Mouse (Mus musculus) lung, postnatal 0 days (tissue): ENCODE measurements around the gene Rpl18. TPM values are rescaled to one million over a fixed set of nuclear protein-coding genes. Genes with fewer than 3 reads are reported as not detected.

Experiments
- ATAC-seq: fragments of 200-750 bp; cut with Nextera tagmentation; 2 replicates; pipeline ENCODE4 v1.8.0; 2017; ENCODE audit warnings: moderate library complexity
- DNase-seq: peaks from one replicate; pipeline ENCODE4 v3.0.0-alpha.2; 2016; ENCODE audit warnings: low spot score
- H3K27ac ChIP-seq: fragments of 300-500 bp; sonication (generic); 2 replicates; pipeline ENCODE4 v1.5.1; 2014; ENCODE audit warnings: antibody characterized with exemption, mild to moderate bottlenecking, low read length, mixed read lengths
- H3K27me3 ChIP-seq: fragments of 300-500 bp; sonication (generic); replicated peaks from 2 replicates; pipeline ENCODE4 v1.6.1; 2014; ENCODE audit warnings: low read length, mixed read lengths; ENCODE audit not compliant: insufficient read depth
- H3K36me3 ChIP-seq: fragments of 300-500 bp; sonication (generic); 2 replicates; pipeline ENCODE4 v1.6.1; 2014; ENCODE audit warnings: low read length, mixed read lengths; ENCODE audit not compliant: insufficient read depth
- H3K4me1 ChIP-seq: fragments of 300-500 bp; sonication (generic); 2 replicates; pipeline ENCODE4 v1.6.1; 2014; ENCODE audit warnings: antibody characterized with exemption, low read depth, low read length, mixed read lengths; ENCODE audit not compliant: insufficient read depth
- H3K4me2 ChIP-seq: fragments of 300-500 bp; sonication (generic); replicated peaks from 2 replicates; pipeline ENCODE4 v1.6.1; 2014; ENCODE audit warnings: low read depth, mild to moderate bottlenecking, low read length, moderate library complexity, mixed read lengths
- H3K4me3 ChIP-seq: fragments of 300-500 bp; sonication (generic); 2 replicates; pipeline ENCODE4 v1.5.1; 2014; ENCODE audit warnings: low read depth, low read length
- H3K9ac ChIP-seq: fragments of 300-500 bp; sonication (generic); replicated peaks from 2 replicates; pipeline ENCODE4 v1.6.1; 2014; ENCODE audit warnings: low read depth, mild to moderate bottlenecking
- H3K9me3 ChIP-seq: fragments of 300-500 bp; sonication (generic); 2 replicates; pipeline ENCODE4 v1.6.1; 2016; ENCODE audit warnings: low read length, mixed read lengths
- CTCF ChIP-seq: IDR thresholded peaks from 2 replicates; pipeline ENCODE4 v1.5.1; 2016; ENCODE audit warnings: antibody characterized with exemption, mild to moderate bottlenecking
- EP300 ChIP-seq: IDR thresholded peaks from 2 replicates; pipeline ENCODE4 v1.6.1; 2016; ENCODE audit warnings: antibody characterized with exemption, mild to moderate bottlenecking, control low read depth
- WGBS: fragments of 180-500 bp; shearing (Covaris S2); extraction: QIAGEN DNeasy Blood & Tissue Kit; methylation state at CpG from one replicate; pipeline ENCODE4 v1.1.7; 2014; 5-methylcytosine and 5-hydroxymethylcytosine counted together
- polyA plus RNA-seq: library from polyadenylated mRNA; unstranded; fragments of >200 nt; fragmentation: Nextera tagmentation; extraction: Ambion mirVana; gene quantifications from 2 replicates; pipeline ENCODE4 v1.2.1, GENCODE M21; 2015

The Rpl18 gene
- polyA plus RNA-seq, 1 experiment from 2014 or later = 782 TPM

DNA sequence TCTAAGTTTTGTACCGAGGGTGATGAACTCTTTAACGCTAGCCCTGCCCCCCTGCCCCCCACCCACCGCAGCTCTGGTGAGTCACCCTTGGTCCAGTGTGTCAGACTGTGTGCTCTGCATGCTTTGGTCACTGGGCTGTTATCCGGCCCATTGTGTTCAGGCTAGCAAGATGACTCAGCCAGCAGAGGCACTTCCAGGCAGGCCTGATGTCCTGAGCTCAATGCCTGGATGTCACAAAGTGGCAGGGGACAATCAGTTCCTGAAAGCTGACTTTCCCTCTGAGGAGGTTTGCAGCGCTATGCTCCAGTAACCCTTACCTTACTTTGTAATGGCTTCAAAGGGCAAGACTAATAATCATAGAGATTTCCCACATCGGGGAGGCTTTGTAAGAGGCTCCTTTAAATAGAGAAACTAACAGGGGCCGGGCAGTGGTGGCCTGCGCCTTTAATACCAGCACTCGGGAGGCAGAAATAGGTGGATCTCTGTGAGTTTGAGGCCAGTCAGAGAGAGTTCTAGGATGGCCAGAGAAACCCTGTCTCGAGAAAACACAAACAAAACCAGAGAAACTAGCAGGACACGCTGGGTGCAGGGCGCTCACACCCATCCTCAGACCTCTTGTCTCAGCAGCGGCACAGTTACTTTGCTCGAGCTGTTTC, 35.2 kb upstream of the Rpl18 start:
- Histone ChIP-seq H3K27ac (peak overlapping the region; percentile 33), H3K9me3 (no peaks in the 10 kb centered on the region), H3K4me3 (no peak overlapping the region), H3K4me2 (no peak overlapping the region), H3K27me3 (no peaks in the 10 kb centered on the region), H3K9ac (no peak overlapping the region), H3K4me1 (peaks cover 11% of the 10 kb centered on the region; the same call in 1 of the 2 replicates), H3K36me3 (no peaks in the 10 kb centered on the region)
- WGBS = 58% methylated on average over 14 of the region's 14 CpGs
- TF ChIP-seq CTCF = no peak
- peak; percentile 85 for TF ChIP-seq EP300
- ATAC-seq (peak; percentile 82), DNase-seq (peak; percentile 80)

DNA sequence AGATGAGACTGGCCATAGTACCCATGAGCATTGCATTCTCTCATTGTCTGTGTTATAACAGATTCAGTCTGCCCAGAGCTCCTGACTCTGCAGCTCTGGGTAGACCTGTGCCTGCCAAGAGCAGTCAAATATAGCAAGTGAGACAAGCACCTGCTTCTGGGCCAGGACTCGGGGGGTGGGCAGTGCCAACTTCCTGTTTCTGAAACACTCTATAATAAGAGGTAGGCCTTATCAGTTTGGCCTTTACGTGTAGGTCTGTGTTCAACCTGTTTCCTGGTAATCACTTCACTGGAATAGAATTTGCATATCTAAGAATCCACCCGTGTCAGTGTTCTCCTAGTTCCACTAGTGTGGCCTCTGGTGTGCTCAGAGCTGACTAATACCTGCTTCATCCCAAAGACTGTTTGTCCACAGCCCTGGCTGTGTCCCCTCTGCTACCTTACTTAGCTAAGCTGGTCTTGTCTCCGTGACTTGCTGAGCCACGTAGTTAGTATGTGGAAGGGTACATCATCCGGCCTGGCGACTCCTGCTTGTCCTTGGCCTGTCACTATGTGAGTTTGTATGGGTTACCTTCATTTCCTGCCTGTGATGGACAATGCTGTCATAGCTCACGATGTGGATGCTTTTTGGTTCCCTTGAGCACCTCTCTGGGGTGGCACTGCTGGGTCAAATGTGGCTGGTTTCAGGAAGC, 34.1 kb upstream of the Rpl18 start:
- Histone ChIP-seq H3K9ac (no peak overlapping the region), H3K36me3 (no peaks in the 10 kb centered on the region), H3K9me3 (no peaks in the 10 kb centered on the region), H3K27me3 (no peaks in the 10 kb centered on the region), H3K27ac (peak overlapping the region; percentile 89), H3K4me2 (no peak overlapping the region), H3K4me1 (peaks cover 11% of the 10 kb centered on the region; the same call in 1 of the 2 replicates), H3K4me3 (no peak overlapping the region)
- DNase-seq = peak; percentile 76
- TF ChIP-seq EP300 = peak; percentile 13; the same call in 1 of the 2 replicates
- no peak for TF ChIP-seq CTCF
- WGBS = 48% methylated on average over 8 of the region's 8 CpGs
- ATAC-seq = peak; percentile 43

DNA sequence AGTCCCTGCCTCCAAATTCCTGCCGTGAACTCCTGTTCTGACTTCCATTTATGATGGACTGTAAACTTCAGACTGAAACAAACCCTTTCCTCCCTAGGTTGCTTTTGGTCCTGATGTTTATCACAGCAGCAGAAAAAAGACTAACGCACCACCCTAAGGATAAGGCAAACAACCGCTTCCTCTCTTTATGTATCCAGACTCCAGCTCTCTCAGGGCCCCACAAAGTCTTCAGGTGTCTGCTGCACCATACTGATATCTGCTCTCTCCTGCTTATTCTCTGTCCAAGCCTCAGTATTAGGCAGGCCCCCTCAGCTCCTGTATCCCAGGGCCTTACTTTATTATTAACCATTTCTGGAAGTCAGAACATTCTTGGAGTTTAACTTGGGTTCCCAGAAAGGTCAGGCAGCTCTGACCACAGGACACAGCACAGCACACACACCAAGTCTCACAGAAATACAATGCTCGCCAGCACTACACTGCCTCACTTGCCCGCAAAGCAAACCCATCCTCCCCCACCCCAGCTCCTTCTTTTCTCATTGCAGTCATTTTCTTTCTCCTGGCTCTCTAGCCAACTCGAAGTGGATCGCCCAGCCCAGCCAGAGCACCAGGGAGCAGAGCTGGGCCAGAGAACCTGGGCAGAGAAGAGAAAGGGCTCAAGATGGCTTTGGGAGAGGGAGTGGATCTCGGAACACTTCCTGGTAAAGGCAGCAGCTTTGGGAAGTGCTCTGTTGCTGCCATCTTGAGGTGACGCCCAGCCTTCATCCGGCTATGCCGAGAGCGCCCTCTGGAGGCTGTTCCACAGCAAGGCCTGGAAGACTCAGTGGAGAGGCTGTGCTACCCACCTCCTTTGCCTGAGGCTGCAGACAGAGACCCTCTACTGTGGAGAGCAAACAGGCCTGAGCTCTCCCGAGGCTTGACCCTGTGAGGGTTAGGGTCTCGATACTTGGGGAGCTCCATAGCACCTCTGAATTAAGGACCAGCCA, 32.8 kb upstream of the Rpl18 start:
- H3K27ac ChIP-seq = peak overlapping the region; percentile 89
- H3K9me3 ChIP-seq = no peaks in the 10 kb centered on the region
- no peak overlapping the region for H3K4me3 ChIP-seq
- ATAC-seq (peak; percentile 68), DNase-seq (peak; percentile 94)
- peak overlapping the region; percentile 38 for H3K4me2 ChIP-seq
- whole genome bisulfite sequencing = 28% methylated on average over 14 of the region's 14 CpGs
- H3K9ac ChIP-seq = no peak overlapping the region
- TF ChIP-seq CTCF (peak; percentile 99), EP300 (peak; percentile 51)
- no peaks in the 10 kb centered on the region for H3K27me3 ChIP-seq
- H3K4me1 ChIP-seq = peaks cover 11% of the 10 kb centered on the region; the same call in 1 of the 2 replicates
- H3K36me3 ChIP-seq = no peaks in the 10 kb centered on the region

DNA sequence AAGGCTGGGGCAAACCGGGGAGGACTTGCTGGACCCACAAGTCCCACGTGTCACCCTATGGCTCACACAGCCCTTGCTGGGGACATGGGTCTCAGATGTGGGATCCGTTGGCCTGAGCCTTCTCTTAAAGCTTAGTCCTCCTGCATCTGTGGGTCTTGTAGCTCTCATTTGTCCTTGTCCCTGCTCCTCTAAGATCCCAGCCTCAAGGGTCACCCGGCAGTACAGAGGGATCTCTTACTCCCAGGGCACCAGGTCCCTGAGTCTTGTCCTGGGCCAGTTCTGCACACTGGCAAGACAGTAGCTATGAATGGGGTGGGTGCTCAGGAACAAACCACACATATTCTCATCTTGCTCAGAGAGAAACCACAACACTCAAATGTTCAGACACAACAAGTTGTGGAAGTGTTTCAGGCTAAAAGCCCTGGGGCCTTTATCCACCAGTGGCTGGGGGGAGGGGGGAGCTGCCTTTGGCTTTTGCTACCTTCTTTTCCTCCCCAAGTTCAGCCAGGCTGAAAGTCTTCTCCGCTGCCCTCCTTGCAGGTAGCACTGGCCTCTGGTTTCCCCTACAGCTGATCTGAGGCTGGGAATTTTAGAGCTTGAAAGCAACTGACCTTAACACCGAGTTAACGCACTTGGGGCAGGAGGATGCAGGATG, 31.7 kb upstream of the Rpl18 start, which contains the start of gene Ntn5:
Gene Ntn5, plus strand, starts transcription at position 627 of the 655 bp plus-strand sequence.
- 0 out of 2 replicates have a peak within 1 kb of the TSS, but pooled peaks have one; percentile 2 for H3K27ac ChIP-seq
- no peak for DNase-seq

DNA sequence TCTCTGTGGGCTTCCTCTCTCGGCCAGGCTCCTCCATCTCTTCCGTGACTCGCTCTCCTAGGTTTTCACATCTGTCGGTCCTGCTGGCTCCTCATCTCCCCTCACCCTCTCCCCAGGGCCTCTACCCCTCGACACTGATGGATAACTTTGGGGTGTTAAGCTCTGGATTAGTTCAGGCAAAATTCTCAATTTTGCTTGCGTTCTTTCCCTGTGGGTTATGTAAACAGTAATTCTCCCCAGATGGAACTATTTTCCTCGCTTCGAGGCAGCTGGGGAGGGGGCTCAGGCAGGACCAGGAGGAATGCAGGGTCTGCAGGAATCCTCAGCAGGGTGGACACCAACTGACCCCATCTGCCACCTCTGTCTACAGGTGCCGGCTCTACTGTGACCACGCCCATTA, 29.4 kb upstream of the Rpl18 start:
- no peak overlapping the region for H3K27ac ChIP-seq
- H3K4me1 ChIP-seq = peaks cover 8% of the 10 kb centered on the region; the same call in 1 of the 2 replicates
- H3K4me3 ChIP-seq = no peak overlapping the region
- no peak overlapping the region for H3K9ac ChIP-seq
- DNase-seq (no peak), ATAC-seq (no peak)
- H3K27me3 ChIP-seq = no peaks in the 10 kb centered on the region
- TF ChIP-seq EP300 = no peak
- H3K9me3 ChIP-seq = no peaks in the 10 kb centered on the region
- WGBS = 27% methylated on average over 10 of the region's 10 CpGs
- no peak overlapping the region for H3K4me2 ChIP-seq
- H3K36me3 ChIP-seq = no peaks in the 10 kb centered on the region

More for the DNA sequence above, 31.7 kb upstream of the Rpl18 start, which contains the start of gene Ntn5:
- ATAC-seq = no peak
- 83% methylated on average over 7 of the region's 7 CpGs for WGBS
- H3K4me1 ChIP-seq = peaks cover 11% of the 10 kb centered on the region; the same call in 1 of the 2 replicates
- H3K9ac ChIP-seq = no peak within 1 kb of the TSS
- no peaks in the 10 kb centered on the region for H3K9me3 ChIP-seq
- peak within 1 kb of the TSS; percentile 38; the same call in 1 of the 2 replicates for H3K4me2 ChIP-seq
- no peak for TF ChIP-seq CTCF
- TF ChIP-seq EP300 = no peak
- no peak within 1 kb of the TSS for H3K4me3 ChIP-seq
- H3K36me3 ChIP-seq = no peaks in the 10 kb centered on the region
- H3K27me3 ChIP-seq = no peaks in the 10 kb centered on the region
